Mouse (Mus musculus): ENCODE data around the gene Upf1.

- TF ChIP-seq CTCF (IDR thresholded peaks at IDR 0.05; ENCODE audit: extremely low read depth, insufficient read depth, low read length) (no peak), POLR2A (IDR thresholded peaks at IDR 0.05; ENCODE audit: extremely low read depth, insufficient read depth, low read length) (no peak)
These were observed 24.0 kb upstream of the Upf1 start for GRCm38 (mm10) chr8:70377049-70377448.

Measured in cortical plate, adult 2 months (tissue).